Mouse (Mus musculus): ENCODE measurements at regions not wholly inside any gene's neighbourhood (a gene's known extent, or its start where the extent isn't known, plus 50 kb on each side); places are given as distances from the start of the nearest gene placed in this dataset.
A peak's percentile ranks its signal among the peaks of the same experiment; 100 is the strongest.

DNA sequence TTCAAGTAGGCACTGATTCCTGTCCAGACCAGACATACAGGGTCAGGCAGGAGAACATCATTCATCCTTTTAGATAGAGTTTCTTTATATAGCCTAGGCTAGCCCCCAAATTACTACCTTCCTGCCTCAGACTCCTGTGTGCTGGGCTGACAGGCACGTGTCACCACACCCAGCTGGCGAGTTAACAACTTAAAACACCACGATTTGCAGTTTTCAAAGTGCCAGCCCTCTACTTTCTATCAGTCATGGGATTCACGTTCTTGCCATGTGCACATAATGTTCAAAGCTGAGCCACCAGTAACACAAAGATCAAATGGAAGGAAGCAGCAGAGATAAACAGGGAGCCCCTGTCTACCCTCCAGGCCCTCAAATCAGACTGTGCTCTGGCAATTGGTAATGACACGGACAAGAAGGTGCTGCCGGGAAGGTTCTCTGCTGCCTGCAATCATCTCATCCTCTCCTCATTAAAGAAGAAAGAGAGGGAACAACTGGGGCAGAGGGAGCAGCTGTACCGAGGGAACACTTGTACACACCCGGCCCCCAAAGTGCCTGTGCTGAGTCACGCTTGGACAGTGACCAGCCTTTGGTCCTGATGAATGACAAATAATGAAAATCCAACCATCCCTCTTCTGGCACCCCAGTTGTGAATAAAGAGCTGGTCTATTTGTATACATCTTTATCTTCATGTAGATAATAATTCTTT is 79.4 kb upstream of the Irf2bp2 start:
- intact Hi-C loops (cut with DNase I) = no loop called here
- no peak for DNase-seq (ENCODE audit: low spot score)

- intact Hi-C loops (cut with DNase I) = no loop called here
- no peak for DNase-seq (ENCODE audit: low spot score)
Observed at GRCm38 (mm10) chr8:126671594-126671993, 77.8 kb upstream of the Irf2bp2 start.

GRCm38 (mm10) chr8:126669919-126670318 is 76.1 kb upstream of the Irf2bp2 start:
- intact Hi-C loops (cut with DNase I) = loop anchor here (2.0 kb wide), 1 partner anchor 249 kb away; no protein-coding TSS in a partner anchor
- DNase-seq (ENCODE audit: low spot score) = no peak

GRCm38 (mm10) chr8:126669154-126669553 is 75.4 kb upstream of the Irf2bp2 start:
- intact Hi-C loops (cut with DNase I) = loop anchor here (2.0 kb wide), 1 partner anchor 250 kb away; no protein-coding TSS in a partner anchor
- DNase-seq (ENCODE audit: low spot score) = no peak

DNA sequence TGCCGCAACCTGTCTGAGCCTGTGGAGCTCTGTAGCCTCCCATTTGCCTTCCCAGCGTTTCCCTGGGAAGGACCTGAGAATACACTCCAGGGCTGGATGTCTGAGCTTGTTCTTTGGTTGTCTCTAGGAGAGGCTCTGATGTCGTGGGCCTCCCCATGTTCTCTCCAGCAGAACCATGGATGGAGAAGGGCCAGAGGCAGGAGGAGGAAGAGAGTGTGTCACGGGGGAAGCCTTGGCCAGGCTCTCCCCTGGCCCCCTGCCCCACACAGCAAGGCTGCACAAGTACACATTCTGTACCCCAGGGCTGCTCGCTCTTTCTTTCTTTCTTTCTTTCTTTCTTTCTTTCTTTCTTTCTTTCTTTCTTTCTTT is 74.9 kb upstream of the Irf2bp2 start:
- intact Hi-C loops (cut with DNase I) = loop anchor here (2.0 kb wide), 1 partner anchor 250 kb away; no protein-coding TSS in a partner anchor
- peak; percentile 61 for DNase-seq (ENCODE audit: low spot score)

- DNase-seq (ENCODE audit: low spot score) = peak; percentile 88
- intact Hi-C loops (cut with DNase I) = loop anchor here (1.0 to 2.0 kb wide), 6 partner anchors 73 to 251 kb away; no protein-coding TSS in a partner anchor
Observed at GRCm38 (mm10) chr8:126667721-126668656, 74.2 kb upstream of the Irf2bp2 start.

GRCm38 (mm10) chr8:126667086-126667720 is 73.4 kb upstream of the Irf2bp2 start:
- intact Hi-C loops (cut with DNase I) = loop anchor here (1.0 to 2.0 kb wide), 5 partner anchors 72 to 172 kb away; no protein-coding TSS in a partner anchor
- no peak for DNase-seq (ENCODE audit: low spot score)

- peak; percentile 99 for DNase-seq (ENCODE audit: low spot score)
- intact Hi-C loops (cut with DNase I) = loop anchor here (1.0 to 2.0 kb wide), 6 partner anchors 70 to 173 kb away; no protein-coding TSS in a partner anchor
Observed at GRCm38 (mm10) chr8:126666327-126667085, 72.7 kb upstream of the Irf2bp2 start.

DNA sequence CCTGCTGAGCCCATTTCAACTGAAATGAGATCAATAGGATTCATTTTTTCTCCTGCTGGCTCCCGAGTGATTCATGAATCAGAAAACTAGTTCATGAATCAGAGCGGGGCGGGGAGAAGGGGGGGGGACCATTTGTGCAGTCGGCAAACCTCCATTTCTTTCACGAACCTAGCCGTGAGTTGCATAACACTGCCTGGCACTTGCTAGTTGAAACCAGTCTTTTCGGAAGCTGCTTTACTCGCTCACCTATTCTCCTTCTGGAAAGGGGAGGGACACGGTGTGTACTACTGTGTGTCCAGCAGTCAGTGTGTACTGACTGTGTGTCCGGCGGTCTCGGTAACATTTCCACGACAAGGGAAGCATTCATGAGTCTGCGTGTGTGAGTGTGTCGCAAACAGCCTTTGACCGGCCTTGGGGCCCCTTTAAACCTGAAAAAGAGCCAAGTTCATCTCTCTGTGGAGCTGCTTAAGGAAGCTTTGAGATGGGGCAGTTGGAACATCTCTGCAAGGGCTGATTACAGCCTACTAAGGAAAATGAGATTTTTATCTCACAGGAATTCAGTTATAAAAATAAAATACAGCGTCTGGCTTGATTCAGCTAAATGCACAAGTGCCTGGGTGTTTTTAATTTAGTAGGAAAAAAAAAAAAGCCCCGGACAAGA is 71.9 kb upstream of the Irf2bp2 start:
- intact Hi-C loops (cut with DNase I) = loop anchor here (1.0 to 2.0 kb wide), 4 partner anchors 71 to 169 kb away; no protein-coding TSS in a partner anchor
- peak; percentile 58 for DNase-seq (ENCODE audit: low spot score)

DNA sequence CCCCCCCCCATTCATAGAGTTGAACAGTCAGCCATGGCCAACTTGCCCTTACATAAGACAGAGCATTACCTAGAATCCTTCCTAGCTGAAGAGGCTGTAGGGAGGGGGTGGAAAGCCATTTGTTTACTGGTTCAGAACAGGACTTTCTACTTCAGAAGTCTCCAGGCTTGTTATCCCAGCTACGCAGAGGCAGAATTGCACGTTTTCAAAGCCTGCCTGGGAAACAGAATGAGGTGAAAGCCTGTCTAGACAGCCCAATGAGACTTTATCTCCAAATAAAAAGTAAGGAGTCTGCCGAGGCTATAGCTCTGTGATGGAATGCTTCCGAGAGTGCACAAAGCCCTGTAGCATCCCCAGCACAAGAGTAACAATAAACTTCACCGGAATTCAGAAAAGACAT is 71.1 kb upstream of the Irf2bp2 start:
- intact Hi-C loops (cut with DNase I) = loop anchor here (1.0 kb wide), 2 partner anchors 50 to 69 kb away; no protein-coding TSS in a partner anchor
- DNase-seq (ENCODE audit: low spot score) = no peak

DNA sequence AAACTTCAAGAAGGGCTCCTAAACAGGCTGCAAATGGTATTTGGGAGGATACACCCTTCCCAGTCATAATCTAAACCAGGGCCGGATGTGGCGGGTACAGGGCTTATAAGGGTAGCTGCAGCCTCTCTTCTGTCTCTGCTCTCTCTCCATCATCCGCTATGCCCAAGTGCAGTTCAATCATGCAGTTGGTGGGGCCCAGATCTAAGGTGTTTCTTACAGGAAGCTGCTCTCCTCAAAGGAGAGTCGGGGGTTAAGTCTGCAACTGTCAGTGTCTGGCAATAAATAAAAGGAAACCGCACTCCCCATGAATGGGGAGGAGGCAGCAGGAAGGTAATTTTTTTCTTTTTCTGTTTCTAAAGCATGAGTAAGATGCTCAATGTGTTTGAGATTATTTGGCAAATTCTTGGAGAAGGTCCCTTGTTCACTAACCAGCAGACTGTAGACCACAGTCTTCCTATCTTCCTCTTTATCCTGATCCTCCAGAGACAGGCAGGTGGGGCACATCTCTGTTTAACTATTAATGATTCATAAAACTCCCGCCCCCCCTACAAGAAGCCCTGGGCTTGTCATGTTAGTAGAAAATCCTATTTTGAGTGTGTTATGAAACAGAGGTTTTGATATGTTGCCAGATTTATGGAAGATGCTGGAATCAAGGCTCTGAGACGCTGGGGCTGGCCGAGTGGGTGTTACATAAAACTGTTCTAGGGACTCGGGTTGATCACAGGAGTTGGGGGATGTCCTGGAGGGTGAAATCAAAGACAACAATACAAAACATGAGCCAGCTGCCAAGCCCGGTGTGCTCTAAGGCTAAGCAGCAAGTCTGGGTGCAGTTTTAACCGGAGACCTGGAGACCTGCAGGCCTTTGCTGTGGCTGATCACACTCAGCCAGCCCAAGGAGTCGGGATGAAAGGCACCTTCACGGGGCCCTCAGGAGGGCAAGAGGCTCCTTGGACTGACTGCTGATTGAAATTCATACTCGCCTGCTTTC is 69.3 kb upstream of the Irf2bp2 start:
- intact Hi-C loops (cut with DNase I) = no loop called here
- no peak for DNase-seq (ENCODE audit: low spot score)

- intact Hi-C loops (cut with DNase I) = no loop called here
Observed at GRCm38 (mm10) chr8:126662151-126662550, 68.4 kb upstream of the Irf2bp2 start.

GRCm38 (mm10) chr8:126661511-126662142 is 67.8 kb upstream of the Irf2bp2 start:
- no peak for DNase-seq (ENCODE audit: low spot score)
- intact Hi-C loops (cut with DNase I) = no loop called here

More at GRCm38 (mm10) chr8:126662151-126662550, 68.4 kb upstream of the Irf2bp2 start:
- no peak for DNase-seq (ENCODE audit: low spot score)

- intact Hi-C loops (cut with DNase I) = no loop called here
- no peak for DNase-seq (ENCODE audit: low spot score)
Observed at GRCm38 (mm10) chr8:126660658-126661316, 67.0 kb upstream of the Irf2bp2 start.

GRCm38 (mm10) chr8:126659691-126660657 is 66.2 kb upstream of the Irf2bp2 start:
- intact Hi-C loops (cut with DNase I) = no loop called here
- peak; percentile 52 for DNase-seq (ENCODE audit: low spot score)

Data from heart, postnatal 25 days (tissue).